Mouse (Mus musculus): ENCODE measurements around the gene Gm3238. TPM values are rescaled to one million over a fixed set of nuclear protein-coding genes. Genes with fewer than 3 reads are reported as not detected.
"Not testable (repeated sequence)": the region's sequence is repeated elsewhere in the genome, so short reads cannot be mapped to it uniquely, and the experiment has no call there.

Gm3238 gene
- total RNA-seq (2021), result not detected

GRCm38 (mm10) chr10:77771225-77771624 is at the start of gene Gm3238:
TSS of gene Gm3238 (minus strand) at chr10:77771325.
- DNase-seq, result not testable (repeated sequence)

- no peak for DNase-seq
Observed at GRCm38 (mm10) chr10:77819203-77819602, 48.1 kb upstream of the Gm3238 start.

GRCm38 (mm10) chr10:77818523-77818922 is 47.4 kb upstream of the Gm3238 start:
- no peak for DNase-seq

- no peak for DNase-seq
Observed at GRCm38 (mm10) chr10:77815514-77815913, 44.4 kb upstream of the Gm3238 start.

- no peak for DNase-seq
Observed at GRCm38 (mm10) chr10:77814382-77814781, 43.3 kb upstream of the Gm3238 start, which contains the start of gene Gm2696. TSS of gene Gm2696 (plus strand) at chr10:77814682.

GRCm38 (mm10) chr10:77811743-77812142 is 40.6 kb upstream of the Gm3238 start, which contains the start of gene Gm9507:
TSS of gene Gm9507 (minus strand) at chr10:77811843.
- DNase-seq, result no peak

GRCm38 (mm10) chr10:77804095-77804494 is 33.0 kb upstream of the Gm3238 start:
- no peak for DNase-seq

GRCm38 (mm10) chr10:77798921-77799508 is 27.9 kb upstream of the Gm3238 start, which contains the start of gene Gm19668:
TSS of gene Gm19668 (minus strand) at chr10:77799133.
- DNase-seq, result no peak

GRCm38 (mm10) chr10:77798164-77798920 is 27.2 kb upstream of the Gm3238 start:
- not testable (repeated sequence) for DNase-seq

- DNase-seq, result no peak
Observed at GRCm38 (mm10) chr10:77797677-77798076, 26.6 kb upstream of the Gm3238 start.

- no peak for DNase-seq
Observed at GRCm38 (mm10) chr10:77794976-77795375, 23.9 kb upstream of the Gm3238 start, which contains the start of gene Gm9639. TSS of gene Gm9639 (minus strand) at chr10:77795076.

- no peak for DNase-seq
Observed at GRCm38 (mm10) chr10:77788621-77789020, 17.5 kb upstream of the Gm3238 start.

GRCm38 (mm10) chr10:77787876-77788275 is 16.8 kb upstream of the Gm3238 start, which contains the start of gene Gm7137:
TSS of gene Gm7137 (minus strand) at chr10:77788200.
- not testable (repeated sequence) for DNase-seq

GRCm38 (mm10) chr10:77783396-77783795 is 12.3 kb upstream of the Gm3238 start:
- not testable (repeated sequence) for DNase-seq

- DNase-seq, result not testable (repeated sequence)
Observed at GRCm38 (mm10) chr10:77782442-77782841, 11.3 kb upstream of the Gm3238 start, which contains the start of gene Gm3250. TSS of gene Gm3250 (minus strand) at chr10:77782542.

- not testable (repeated sequence) for DNase-seq
Observed at GRCm38 (mm10) chr10:77776844-77777243, 5.7 kb upstream of the Gm3238 start, which contains the start of gene Gm7138. TSS of gene Gm7138 (minus strand) at chr10:77776944.

- DNase-seq, result not testable (repeated sequence)
Observed at GRCm38 (mm10) chr10:77772142-77772541, 1.0 kb upstream of the Gm3238 start.

- DNase-seq, result no peak
Observed at GRCm38 (mm10) chr10:77769727-77770126, 1.4 kb downstream of the Gm3238 start.

GRCm38 (mm10) chr10:77759582-77759981 is 11.5 kb downstream of the Gm3238 start, which contains the start of gene Gm3233:
TSS of gene Gm3233 (minus strand) at chr10:77759682.
- not testable (repeated sequence) for DNase-seq

- no peak for DNase-seq
Observed at GRCm38 (mm10) chr10:77753448-77753847, 17.7 kb downstream of the Gm3238 start.

- not testable (repeated sequence) for DNase-seq
Observed at GRCm38 (mm10) chr10:77752312-77752711, 18.8 kb downstream of the Gm3238 start.

GRCm38 (mm10) chr10:77751254-77751653 is 19.9 kb downstream of the Gm3238 start, which contains the start of gene Gm9736:
TSS of gene Gm9736 (minus strand) at chr10:77751354.
- not testable (repeated sequence) for DNase-seq

GRCm38 (mm10) chr10:77750686-77751085 is 20.4 kb downstream of the Gm3238 start:
- not testable (repeated sequence) for DNase-seq

All from layer of hippocampus, postnatal 36 days (tissue).